Mouse (Mus musculus): Measurements from ENCODE around the gene Lap3.

Lap3 gene

GRCm38 (mm10) chr5:45495429-45495975, 2.3 kb downstream of the Lap3 start:
- DNase-seq (ENCODE audit: low spot score in 2 of 2) = no peak

DNA sequence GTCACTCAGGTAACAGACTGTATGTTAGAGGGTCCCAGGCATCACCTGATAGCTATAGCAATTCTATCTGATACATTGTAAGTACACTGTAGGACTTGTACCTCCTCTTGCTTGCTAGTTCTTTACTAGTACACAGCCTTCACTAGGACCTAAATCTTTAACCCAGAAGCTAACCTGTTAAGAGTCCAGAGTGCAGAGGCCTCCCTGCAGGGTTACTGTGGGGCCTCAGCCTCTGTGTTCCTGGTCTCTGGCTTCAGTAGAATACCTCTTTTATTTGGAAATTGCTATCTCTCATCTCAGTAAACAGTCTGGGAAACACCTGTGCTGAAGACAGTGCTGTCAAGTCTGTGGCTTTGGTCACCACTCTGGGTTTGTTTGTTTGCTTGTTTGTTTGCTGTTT, 2.9 kb downstream of the Lap3 start:
- no peak for DNase-seq (ENCODE audit: low spot score in 2 of 2)

DNA sequence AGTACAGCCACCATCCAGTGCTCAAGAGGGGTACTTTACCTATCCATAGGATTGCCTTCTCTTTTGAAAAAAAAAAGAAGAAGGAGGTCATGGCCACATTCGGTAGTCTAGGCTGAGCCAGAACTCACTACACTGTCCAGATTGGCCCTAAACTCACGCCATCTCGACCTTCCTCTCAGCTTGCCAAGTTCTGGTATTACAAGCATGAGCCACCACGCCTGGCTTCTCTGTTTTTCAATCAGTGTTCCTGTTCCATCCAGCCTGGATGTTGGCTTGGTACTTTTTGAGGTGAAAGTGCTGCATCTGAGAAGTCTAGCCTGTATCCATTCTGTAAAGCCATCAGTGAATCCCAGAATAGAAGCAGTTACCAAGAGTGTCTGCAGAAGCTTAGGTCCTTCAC, 3.3 kb downstream of the Lap3 start:
- no peak for DNase-seq (ENCODE audit: low spot score in 2 of 2)

- no peak for DNase-seq (ENCODE audit: low spot score in 2 of 2)
These were observed 3.9 kb downstream of the Lap3 start for GRCm38 (mm10) chr5:45496930-45497550.

- no peak for DNase-seq (ENCODE audit: low spot score in 2 of 2)
These were observed 4.4 kb downstream of the Lap3 start for GRCm38 (mm10) chr5:45497564-45497963.

GRCm38 (mm10) chr5:45510071-45510470, 16.9 kb downstream of the Lap3 start:
- DNase-seq (ENCODE audit: low spot score in 2 of 2) = no peak

GRCm38 (mm10) chr5:45512908-45513307, 19.7 kb downstream of the Lap3 start:
- no peak for DNase-seq (ENCODE audit: low spot score in 2 of 2)

GRCm38 (mm10) chr5:45513511-45513910, 20.3 kb downstream of the Lap3 start:
- DNase-seq (ENCODE audit: low spot score in 2 of 2) = no peak

DNA sequence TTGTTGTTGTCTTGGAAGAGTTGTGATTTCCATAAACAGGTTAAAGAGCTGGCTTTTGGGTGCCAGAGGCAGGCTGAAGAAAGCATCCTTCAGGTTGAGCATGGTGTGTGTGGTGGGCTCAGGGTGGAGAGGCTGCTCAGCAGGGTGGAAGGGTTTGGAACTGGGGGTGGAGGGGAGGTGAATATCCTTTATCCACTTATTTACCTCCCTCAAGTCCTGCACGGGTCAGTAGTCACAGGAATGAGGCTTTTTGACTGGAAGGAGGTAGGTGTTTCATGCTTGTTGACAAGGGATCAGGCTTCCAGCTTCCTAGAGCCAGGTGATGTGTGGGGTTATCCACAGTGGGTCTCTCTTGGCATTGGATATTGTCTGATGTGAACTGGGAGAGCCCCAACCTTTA, 21.4 kb downstream of the Lap3 start:
- DNase-seq (ENCODE audit: low spot score in 2 of 2) = no peak

- no peak for DNase-seq (ENCODE audit: low spot score in 2 of 2)
These were observed 22.1 kb downstream of the Lap3 start for GRCm38 (mm10) chr5:45515151-45515743.

DNA sequence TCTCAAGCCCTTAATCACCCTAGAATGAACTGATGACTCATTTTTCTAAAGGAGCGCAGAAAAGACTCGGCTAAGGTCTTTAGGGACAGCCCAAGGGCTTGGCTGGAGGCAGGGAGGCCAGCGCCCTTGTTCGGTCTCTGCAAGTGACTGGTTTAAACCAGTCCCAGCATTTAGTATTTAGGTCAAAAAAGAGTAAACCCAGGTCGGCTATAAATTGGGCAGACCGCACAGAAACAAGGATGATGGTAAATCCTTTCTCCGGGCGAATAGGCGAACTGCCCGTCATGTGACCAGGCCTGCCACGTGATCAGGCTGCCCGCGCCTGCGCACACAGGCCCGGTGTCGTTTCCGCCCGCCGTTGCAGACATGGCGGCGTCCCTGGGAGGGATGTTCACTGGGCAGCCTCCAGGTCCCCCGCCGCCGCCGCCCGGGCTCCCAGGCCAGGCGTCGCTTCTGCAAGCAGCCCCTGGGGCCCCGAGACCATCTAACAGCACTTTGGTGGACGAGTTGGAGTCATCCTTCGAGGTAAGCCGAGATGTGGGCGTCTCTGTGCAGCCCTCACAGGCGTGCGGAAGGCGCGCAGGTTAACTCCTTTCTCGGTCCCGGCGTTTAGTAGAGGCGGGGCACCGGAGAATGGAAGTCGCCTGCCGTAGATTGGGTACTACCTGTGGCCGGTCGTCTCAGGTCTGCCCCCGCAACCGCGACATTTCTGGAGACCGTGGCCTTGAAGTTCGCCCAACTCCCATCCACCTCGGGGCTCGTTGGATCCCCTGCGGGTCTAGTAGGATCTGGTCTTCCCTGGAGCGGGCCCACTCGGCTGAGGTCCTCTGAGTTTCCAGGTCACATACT, 27.0 kb downstream of the Lap3 start, which contains the start of gene Med28:
Med28 (plus strand) TSS at position 270 of the 849 bp plus-strand sequence.
- peak; percentile 90 to 92 for DNase-seq (ENCODE audit: low spot score in 2 of 2)

DNA sequence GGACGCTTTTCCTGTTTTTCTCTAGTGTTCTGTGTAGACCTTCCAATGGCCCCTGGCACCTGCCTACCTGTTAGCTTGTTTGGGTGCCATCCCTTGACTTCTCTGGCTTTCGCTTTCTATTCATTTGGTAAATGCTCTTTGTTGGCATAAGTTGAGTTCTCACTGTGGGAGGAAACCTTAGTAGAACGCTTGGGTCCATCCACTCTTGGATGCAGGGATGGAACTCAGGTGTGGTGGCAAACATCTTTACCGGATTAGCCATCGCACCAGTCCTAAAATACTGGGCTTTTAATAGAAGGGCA, 27.6 kb downstream of the Lap3 start:
- DNase-seq (ENCODE audit: low spot score in 2 of 2) = no peak

DNA sequence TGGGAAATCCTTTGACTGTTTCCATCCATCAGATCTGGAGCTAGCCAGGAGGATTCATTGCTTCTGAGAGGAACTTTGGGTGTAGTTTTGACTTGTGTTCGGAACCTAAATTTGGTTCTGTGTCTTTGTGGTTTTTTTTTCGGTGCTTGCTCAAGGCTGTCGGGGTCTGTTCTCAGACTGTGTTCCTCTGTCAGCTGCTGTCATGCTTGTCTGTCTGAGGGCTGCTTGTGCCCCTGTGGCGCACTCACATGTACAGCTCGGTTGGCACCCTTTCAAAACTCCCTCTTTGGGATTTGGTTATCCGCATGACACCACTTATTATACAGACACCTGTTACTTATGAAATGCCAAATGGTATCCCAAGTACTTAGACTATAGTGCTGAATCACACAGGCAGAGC, 28.4 kb downstream of the Lap3 start:
- no peak for DNase-seq (ENCODE audit: low spot score in 2 of 2)

- DNase-seq (ENCODE audit: low spot score in 2 of 2) = no peak
These were observed 31.9 kb downstream of the Lap3 start for GRCm38 (mm10) chr5:45525101-45525500.

GRCm38 (mm10) chr5:45526338-45526737, 33.2 kb downstream of the Lap3 start:
- no peak for DNase-seq (ENCODE audit: low spot score in 2 of 2)

DNA sequence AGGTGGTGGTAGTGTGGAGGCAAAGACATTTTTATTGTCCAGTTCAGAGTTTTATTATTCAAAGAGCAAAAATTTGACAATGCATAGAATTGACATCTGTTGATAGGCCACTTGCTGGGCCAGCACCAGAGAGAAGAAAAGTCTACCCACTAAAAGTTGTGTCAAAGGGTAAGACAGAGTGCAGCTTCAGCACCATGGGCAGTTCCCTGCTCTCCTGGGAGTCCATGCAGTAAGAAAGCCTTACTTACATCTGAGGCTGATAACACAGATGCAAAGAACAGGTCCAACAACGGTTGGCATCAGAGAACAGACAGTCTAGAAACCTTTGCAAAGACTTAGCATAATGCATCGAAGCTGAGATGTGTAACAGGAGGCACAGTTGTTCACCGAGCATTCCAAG, 36.5 kb downstream of the Lap3 start:
- no peak for DNase-seq (ENCODE audit: low spot score in 2 of 2)

DNA sequence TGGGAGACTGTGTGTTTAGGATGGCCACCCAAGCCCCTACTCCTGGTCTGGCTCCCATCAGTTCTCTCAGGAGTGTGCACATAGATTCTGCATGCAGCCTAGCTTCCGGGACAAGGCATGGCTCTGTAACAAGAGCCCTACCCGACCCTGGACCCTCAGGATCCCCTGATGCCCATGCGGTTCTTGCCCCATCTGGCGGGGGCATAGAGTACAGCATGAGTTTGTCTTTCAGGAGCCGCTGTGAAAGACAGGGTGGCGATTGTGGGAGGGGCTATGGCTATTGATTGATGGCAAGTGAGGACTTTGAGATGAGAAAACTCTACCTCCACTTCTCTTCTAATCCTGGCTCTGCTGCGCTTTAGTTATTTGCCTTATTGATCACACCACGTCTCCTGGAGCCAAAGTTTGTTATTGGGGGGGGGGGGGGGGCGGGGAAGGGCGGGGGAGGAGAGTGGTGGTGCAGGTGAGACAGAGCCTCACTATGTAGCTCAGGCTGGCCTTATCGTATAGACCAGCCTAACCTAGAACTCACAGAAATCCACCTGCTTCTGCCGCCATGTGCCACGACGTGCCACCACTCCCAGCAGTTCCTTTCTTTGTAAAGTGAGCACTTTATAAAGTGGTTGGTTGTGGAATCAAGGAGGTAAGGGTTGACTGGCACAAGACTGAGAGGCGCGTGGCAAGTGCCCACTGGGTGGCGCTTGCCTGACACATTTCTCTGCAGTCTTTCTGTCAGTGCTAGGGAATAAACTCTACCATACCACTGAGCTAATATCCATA, 41.3 kb downstream of the Lap3 start:
- peak; percentile 66 to 70 for DNase-seq (ENCODE audit: low spot score in 2 of 2)

DNA sequence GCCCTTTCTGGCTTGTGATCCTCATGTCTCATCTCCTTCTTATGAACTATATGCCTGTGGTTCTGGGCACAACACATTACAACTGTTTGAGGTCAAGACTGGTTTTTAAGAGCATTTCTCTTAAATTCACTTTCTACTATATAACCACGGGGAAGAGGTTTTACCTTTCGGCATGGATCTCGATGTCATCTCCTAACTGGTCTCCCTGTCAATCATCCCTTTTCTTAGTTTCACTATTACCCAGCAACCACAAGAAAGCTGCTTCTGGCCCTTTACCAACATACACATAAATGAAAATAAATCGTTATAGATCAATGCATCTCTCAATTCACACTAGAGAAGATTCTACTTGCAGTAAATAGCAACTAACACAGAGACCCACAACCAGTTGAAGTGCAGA, 42.0 kb downstream of the Lap3 start:
- DNase-seq (ENCODE audit: low spot score in 2 of 2) = no peak

DNA sequence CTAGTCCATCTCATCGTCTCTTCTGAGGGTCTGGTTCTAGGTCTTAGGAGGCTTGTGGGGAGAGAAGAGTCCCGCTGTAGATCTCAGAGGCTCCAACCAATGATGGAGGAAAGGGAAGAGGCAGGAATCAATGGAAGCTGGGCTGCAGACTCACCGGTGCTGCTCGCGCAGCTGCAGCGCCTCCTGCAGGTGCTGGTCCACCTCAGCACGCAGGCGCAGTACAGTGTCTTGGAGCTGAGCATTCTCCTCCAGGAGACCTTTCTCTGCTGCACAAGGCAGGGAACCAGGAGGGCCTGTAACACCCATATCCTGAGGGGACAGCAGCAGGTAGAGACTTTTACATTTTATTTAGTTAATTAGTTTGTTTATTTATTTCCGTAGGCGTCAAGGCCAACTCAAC, 46.3 kb downstream of the Lap3 start:
- DNase-seq (ENCODE audit: low spot score in 2 of 2) = no peak

- DNase-seq (ENCODE audit: low spot score in 2 of 2) = no peak
These were observed 50.2 kb downstream of the Lap3 start for GRCm38 (mm10) chr5:45543374-45543773.

DNA sequence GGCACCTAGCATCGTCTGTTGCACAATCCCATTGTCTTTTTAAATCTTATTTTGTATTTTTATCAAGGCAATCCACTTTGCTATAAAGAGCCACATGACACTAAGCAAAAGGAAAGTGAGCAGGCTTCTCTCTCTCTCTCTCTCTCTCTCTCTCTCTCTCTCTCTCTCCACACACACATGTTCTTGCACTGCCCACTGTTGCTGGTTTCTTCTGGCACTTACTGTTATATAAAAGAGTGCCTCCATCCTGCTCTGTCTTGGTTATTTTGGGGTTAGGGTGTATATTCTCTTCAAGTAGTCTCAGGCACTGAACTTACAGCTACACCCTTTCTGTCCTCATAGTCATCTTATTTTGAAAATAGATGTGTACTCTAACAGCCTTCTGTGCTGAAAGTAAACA, 56.4 kb downstream of the Lap3 start:
- DNase-seq (ENCODE audit: low spot score in 2 of 2) = no peak

All from natural killer cell, adult 2 months (primary cell).